Mouse (Mus musculus): ENCODE measurements around the gene Gm6871. TPM values are rescaled to one million over a fixed set of nuclear protein-coding genes. Genes with fewer than 3 reads are reported as not detected.
"Not testable (repeated sequence)": the region's sequence is repeated elsewhere in the genome, so short reads cannot be mapped to it uniquely, and the experiment has no call there.

The Gm6871 gene
- not detected for total RNA-seq (2021)
- long read RNA-seq, experiment 1 = 0 reads
- long read RNA-seq, experiment 2, partial matches to known transcripts = 0 of 1 reads
- long read RNA-seq, experiment 2, other reads (novel, unspliced or antisense) = 0 of 1 reads

- intact Hi-C loops (cut with DNase I) = not testable (repeated sequence)
Observed at GRCm38 (mm10) chr7:41573562-41573961, at the start of gene Gm6871. Gm6871 (minus strand) TSS chr7:41573662.

GRCm38 (mm10) chr7:41616241-41616640, 42.8 kb upstream of the Gm6871 start:
- DNase-seq (ENCODE audit: low spot score in 2 of 2); intact Hi-C loops (cut with DNase I): not testable (repeated sequence)

More at GRCm38 (mm10) chr7:41573562-41573961, at the start of gene Gm6871:
- not testable (repeated sequence) for DNase-seq (ENCODE audit: low spot score in 2 of 2)

DNA sequence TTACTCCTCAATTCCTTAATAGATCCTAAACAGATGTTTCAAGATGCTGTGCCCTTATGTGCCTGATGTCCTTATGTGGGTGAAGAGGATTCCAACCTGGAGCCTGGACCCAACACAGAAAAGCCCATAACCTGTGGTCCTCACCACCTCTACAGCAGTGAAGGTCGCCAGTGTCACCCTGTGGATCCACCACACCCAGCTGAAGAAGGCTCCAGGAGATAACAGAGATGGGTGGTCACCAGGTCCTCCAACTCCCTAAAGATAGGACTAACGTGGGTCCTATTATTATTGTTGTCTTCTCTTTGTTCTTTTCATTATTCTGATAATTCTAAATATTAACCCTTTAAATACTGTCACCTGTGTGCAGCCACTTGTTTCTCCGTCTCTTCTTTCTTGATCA, 38.2 kb upstream of the Gm6871 start:
- intact Hi-C loops (cut with DNase I) = no loop called here
- no peak for DNase-seq (ENCODE audit: low spot score in 2 of 2)

GRCm38 (mm10) chr7:41599932-41600548, 26.6 kb upstream of the Gm6871 start:
- intact Hi-C loops (cut with DNase I) = loop anchor here (1.0 to 5.0 kb wide), 2 partner anchors 32 to 103 kb away; partner anchors contain the start of genes AW146154 and Gm20449
- DNase-seq (ENCODE audit: low spot score in 2 of 2) = peak in 1 of 2 experiments; percentile 2

GRCm38 (mm10) chr7:41599034-41599813, 25.8 kb upstream of the Gm6871 start, which contains the start of gene 2610021A01Rik:
2610021A01Rik (plus strand) TSS chr7:41599230.
- peak; percentile 92 to 97 for DNase-seq (ENCODE audit: low spot score in 2 of 2)
- intact Hi-C loops (cut with DNase I) = loop anchor here (1.0 to 5.0 kb wide), 2 partner anchors 33 to 102 kb away; partner anchors contain the start of genes AW146154 and Gm20449

DNA sequence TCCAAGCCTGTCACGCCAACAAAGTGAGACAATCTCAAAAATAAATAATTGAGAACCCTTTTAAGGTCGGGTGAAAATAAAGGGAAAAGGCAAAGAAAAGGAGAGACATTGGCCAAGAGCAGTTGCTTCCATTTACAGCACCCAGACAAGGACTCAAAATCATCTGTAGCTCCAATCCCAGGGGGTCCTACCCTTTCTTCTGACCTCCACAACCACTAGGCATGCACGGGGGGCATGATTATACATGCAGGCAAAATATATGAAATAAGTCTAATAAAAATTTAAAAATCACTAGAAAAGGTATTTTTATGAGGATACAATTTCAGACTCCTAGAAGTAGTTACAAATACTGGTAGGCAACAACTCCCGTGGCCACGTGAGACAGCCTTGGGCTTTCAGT, 25.2 kb upstream of the Gm6871 start:
- intact Hi-C loops (cut with DNase I) = loop anchor here (1.0 to 5.0 kb wide), 2 partner anchors 34 to 101 kb away; partner anchors contain the start of genes AW146154 and Gm20449

GRCm38 (mm10) chr7:41587831-41588230, 14.4 kb upstream of the Gm6871 start:
- DNase-seq (ENCODE audit: low spot score in 2 of 2); intact Hi-C loops (cut with DNase I): not testable (repeated sequence)

More for the DNA sequence above, 25.2 kb upstream of the Gm6871 start:
- DNase-seq (ENCODE audit: low spot score in 2 of 2) = no peak

DNA sequence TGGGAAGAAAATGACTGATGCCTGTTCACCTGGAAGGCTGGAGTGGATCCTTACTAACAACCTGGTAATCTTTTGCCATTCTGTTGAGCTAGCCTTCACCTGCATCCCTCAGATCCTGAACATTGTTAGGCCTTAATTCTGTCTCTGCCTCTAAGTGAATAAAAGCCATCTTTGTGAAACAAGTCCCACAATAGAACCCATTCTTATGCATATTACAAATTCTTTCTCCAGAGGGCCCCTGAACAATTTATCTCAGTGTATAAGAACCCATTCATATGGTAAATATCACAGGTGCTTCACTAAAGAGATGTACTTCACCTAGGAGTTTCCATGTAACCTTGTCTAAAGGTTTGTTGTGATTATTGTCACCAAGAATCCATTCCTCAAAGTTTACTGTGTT, 8.6 kb upstream of the Gm6871 start:
- intact Hi-C loops (cut with DNase I) = no loop called here
- no peak for DNase-seq (ENCODE audit: low spot score in 2 of 2)

DNA sequence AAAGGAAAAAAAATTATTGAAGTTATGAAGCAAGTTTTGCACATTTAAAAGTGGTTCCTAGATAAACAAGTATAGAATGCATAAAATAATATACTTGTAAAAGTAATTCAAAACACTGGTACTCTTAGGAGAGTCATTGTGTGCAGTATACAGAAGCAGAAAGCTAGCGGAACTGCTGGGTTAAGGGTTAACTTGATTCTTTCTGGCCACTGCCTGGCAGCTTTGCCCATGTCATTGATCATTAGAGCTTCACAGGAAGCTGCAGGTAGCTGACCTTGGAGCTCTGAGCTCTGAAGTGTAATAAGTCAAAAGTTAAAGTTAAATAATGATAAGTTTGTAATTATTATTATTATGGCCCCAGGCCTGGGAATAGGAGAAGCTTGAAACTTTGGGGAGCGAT, 4.5 kb upstream of the Gm6871 start:
- no peak for DNase-seq (ENCODE audit: low spot score in 2 of 2)
- intact Hi-C loops (cut with DNase I) = no loop called here

- DNase-seq (ENCODE audit: low spot score in 2 of 2) = no peak
- intact Hi-C loops (cut with DNase I) = no loop called here
Observed at GRCm38 (mm10) chr7:41560681-41561080, 12.8 kb downstream of the Gm6871 start.

DNA sequence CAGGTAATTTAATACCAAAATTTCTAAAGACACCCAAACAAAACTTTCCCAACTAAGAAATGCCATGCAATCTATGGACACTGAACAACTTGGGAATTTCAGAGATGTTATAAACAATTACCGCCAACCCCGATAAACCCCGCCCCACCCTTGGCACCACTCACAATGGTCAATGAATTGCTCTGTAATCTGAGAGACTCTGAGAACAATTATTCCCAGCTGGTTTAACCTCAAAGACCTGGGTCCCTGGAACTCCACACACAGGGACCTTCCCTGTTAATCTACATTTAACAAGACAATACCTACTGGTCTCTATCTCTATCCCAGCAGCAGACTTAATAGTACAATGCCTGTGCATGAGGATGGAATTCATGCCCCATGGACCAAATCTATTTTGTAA, 60.8 kb downstream of the Gm6871 start:
- no peak for DNase-seq (ENCODE audit: low spot score in 2 of 2)
- intact Hi-C loops (cut with DNase I) = no loop called here

DNA sequence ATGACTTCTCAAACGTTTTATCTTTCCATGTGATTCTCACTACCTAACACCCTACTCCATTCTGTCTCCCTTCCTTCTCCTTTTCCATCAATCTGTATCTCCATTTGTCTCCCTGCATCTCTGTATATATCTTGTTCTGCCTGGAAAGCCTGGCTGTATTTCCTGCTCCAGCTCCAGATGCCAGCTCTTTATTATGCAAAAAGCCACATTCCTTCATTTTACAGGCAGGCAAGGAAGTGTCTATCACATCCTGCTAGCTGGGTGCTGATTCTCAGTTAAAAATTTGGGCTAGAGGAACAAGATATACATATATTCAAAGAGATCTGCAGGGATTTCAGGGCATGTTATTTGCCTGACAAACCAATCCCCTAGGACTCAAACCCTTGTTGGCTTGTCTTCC, 61.3 kb downstream of the Gm6871 start:
- intact Hi-C loops (cut with DNase I) = no loop called here
- no peak for DNase-seq (ENCODE audit: low spot score in 2 of 2)

GRCm38 (mm10) chr7:41502402-41502801, 71.1 kb downstream of the Gm6871 start:
- no peak for DNase-seq (ENCODE audit: low spot score in 2 of 2)
- intact Hi-C loops (cut with DNase I) = no loop called here

DNA sequence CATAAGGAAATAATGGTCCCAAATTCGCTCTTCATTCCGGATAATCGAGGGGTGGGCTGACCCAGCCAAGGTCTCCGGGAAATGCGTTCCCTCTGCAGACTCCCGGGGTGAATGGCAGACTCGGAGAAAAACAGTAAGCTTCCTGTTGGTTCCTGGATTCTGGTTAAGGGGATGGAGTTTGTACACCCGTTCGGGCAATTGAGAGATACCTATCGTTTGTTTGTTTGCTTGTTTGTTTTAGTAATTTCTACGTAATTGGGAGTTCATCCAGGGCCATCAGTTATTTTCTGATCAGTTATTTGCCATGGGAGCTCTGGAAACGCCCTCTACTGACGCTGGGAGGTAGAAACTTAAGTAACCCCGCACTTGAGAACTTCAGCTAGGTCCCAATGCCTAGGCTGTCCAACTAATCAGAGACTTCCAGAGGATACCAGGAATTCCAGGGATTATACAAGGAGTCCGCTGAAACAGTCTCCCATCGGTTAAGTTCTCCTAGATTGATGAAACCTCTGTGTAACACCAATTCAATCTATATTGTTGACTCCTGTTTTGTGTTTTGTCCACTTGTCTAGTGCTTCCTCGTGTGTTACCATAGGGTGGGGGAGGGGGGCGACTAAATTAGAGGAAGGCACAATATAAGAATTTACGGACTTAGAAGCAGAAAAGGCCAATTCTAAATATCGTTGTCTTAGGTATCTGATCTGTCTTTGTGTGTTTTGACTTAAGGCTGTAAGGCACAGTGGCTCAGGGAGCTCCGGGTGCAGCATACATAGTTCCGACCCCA, 73.1 kb downstream of the Gm6871 start:
- DNase-seq (ENCODE audit: low spot score in 2 of 2) = peak; percentile 67 to 70
- intact Hi-C loops (cut with DNase I) = no loop called here

- intact Hi-C loops (cut with DNase I) = loop anchor here (2.0 to 5.0 kb wide), 3 partner anchors 98 to 133 kb away; partner anchors contain the start of genes 2610021A01Rik, AI987944 and Zfp788
Observed at GRCm38 (mm10) chr7:41499389-41500049, 73.9 kb downstream of the Gm6871 start, which contains the start of the genes Gm20449 and AW146154. Gm20449 (minus strand) TSS chr7:41499417. AW146154 (minus strand) TSS chr7:41499890.

DNA sequence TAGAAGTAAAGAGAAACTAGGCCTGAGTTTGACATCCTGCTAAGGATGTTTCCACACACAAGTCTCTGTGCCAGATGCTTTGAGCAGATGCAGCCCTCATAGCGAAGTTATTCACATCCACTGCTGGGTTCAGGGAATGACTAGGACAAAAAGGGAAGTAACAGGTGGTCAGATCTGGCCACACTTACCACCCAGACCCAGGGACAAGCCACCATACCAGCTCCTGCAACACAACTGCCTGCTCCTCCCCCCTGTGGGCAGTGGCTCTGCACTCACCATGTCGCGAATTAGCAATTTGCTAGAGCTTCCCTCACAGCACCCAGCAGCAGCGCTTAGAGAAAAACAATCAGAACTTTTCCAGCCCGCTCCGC, 74.5 kb downstream of the Gm6871 start:
- not testable (repeated sequence) for DNase-seq (ENCODE audit: low spot score in 2 of 2)
- intact Hi-C loops (cut with DNase I) = loop anchor here (2.0 to 5.0 kb wide), 3 partner anchors 98 to 134 kb away; partner anchors contain the start of genes 2610021A01Rik, AI987944 and Zfp788

More at GRCm38 (mm10) chr7:41499389-41500049, 73.9 kb downstream of the Gm6871 start, which contains the start of the genes Gm20449 and AW146154:
- peak; percentile 99 for DNase-seq (ENCODE audit: low spot score in 2 of 2)

- intact Hi-C loops (cut with DNase I) = loop anchor here (2.0 to 5.0 kb wide), 3 partner anchors 99 to 134 kb away; partner anchors contain the start of genes 2610021A01Rik, AI987944 and Zfp788
- not testable (repeated sequence) for DNase-seq (ENCODE audit: low spot score in 2 of 2)
Observed at GRCm38 (mm10) chr7:41498464-41498863, 75.0 kb downstream of the Gm6871 start.

DNA sequence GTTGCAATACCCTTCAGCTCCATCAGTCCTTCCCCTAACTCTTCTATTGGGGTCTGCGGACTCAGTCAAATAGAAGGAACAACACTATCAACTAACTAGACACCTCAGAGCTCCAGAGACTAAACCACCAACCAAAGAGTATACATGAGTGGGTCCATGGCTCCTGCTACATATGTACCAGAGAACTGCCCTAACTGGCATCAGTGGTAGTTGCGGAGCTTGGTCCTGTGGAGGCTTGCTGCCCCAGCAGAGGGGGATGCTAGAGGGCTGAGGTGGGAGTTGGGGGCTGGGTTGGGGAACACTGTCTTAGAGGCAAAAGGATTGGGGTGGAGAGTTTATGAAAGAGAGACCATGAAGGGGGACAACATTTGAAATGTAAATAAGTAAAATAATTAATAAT, 75.6 kb downstream of the Gm6871 start:
- intact Hi-C loops (cut with DNase I) = loop anchor here (2.0 to 5.0 kb wide), 3 partner anchors 99 to 135 kb away; partner anchors contain the start of genes 2610021A01Rik, AI987944 and Zfp788
- no peak for DNase-seq (ENCODE audit: low spot score in 2 of 2)

Data from left cerebral cortex, postnatal 14 days (tissue).